28 mouse cellular contexts compared by ENCODE assay signal in the genomic region with DNA sequence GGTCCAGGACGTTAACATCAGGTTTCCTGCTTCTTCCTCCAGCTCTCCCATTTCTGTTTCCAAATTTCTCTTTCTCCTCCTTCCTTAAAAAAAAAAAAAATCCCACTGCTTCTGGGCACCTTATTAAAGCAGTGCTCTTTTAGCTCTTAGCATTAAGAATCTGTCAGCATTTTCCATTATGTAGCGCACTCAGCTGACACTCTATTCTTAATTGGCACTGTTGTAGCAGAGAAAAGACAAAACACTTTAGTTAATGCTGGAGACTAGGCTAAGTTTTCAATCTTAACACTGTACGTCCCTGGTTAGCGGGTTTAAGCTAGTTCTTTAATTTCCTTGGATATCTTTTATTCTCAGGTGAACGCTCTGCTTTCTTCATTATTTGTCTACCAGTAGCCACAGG.
"Had no signal": no experiment of that assay in that cellular context is flagged by ENCODE, and none has a peak within 500 bp of the region (broad histone marks: within the 10 kb centered on the region; RNA-seq: fewer than 3 reads in every experiment).

No protein-coding gene starts in this region.

- H3K4me3 ChIP-seq: heart, embryonic 10.5 days; heart, embryonic 12.5 days; hindbrain, embryonic 10.5 days; hindbrain, embryonic 12.5 days; intestine, embryonic 15.5 days; layer of hippocampus, adult 2 months; left cerebral cortex, adult 2 months; limb, embryonic 10.5 days; limb, embryonic 12.5 days; liver, embryonic 13.5 days; liver, embryonic 15.5 days had no signal

- H3K9me3 ChIP-seq: heart, embryonic 10.5 days; heart, embryonic 12.5 days; hindbrain, embryonic 10.5 days; hindbrain, embryonic 12.5 days; intestine, embryonic 15.5 days; limb, embryonic 10.5 days; limb, embryonic 12.5 days; liver, embryonic 15.5 days had no signal

- H3K27ac ChIP-seq: heart, embryonic 10.5 days; hindbrain, embryonic 10.5 days; hindbrain, embryonic 12.5 days; hindbrain, embryonic 14.5 days; intestine, embryonic 15.5 days; layer of hippocampus, adult 2 months; left cerebral cortex, adult 2 months; limb, embryonic 10.5 days; limb, embryonic 12.5 days; liver, embryonic 13.5 days; liver, embryonic 15.5 days had no signal

- DNase-seq: gastrocnemius, postnatal 10 days; gastrocnemius, postnatal 25 days; heart, adult 18-20 months; heart, postnatal 10 days; heart, postnatal 4 days; kidney, adult 18-20 months; kidney, adult 8-10 months; kidney, postnatal 10 days; kidney, postnatal 25 days; kidney, postnatal 4 days; liver; liver, embryonic 13.5 days; liver, postnatal 0 days had no signal

- H3K27me3 ChIP-seq: heart, embryonic 12.5 days; hindbrain, embryonic 12.5 days; intestine, embryonic 15.5 days; limb, embryonic 12.5 days; liver, embryonic 13.5 days; liver, embryonic 15.5 days had no signal

- ATAC-seq: hindbrain, embryonic 16.5 days; inflammation-experienced regulatory T-cells, adult 6 months; intestine, embryonic 15.5 days; intestine, postnatal 0 days; liver, postnatal 0 days had no signal

- H3K36me3 ChIP-seq: heart, embryonic 10.5 days; heart, embryonic 12.5 days; hindbrain, embryonic 10.5 days; hindbrain, embryonic 12.5 days; intestine, embryonic 15.5 days; limb, embryonic 10.5 days; limb, embryonic 12.5 days; liver, embryonic 13.5 days; liver, embryonic 15.5 days had no signal

- H3K4me1 ChIP-seq: heart, embryonic 10.5 days; heart, embryonic 12.5 days; hindbrain, embryonic 10.5 days; hindbrain, embryonic 12.5 days; intestine, embryonic 15.5 days; limb, embryonic 10.5 days; limb, embryonic 12.5 days; liver, embryonic 13.5 days; liver, embryonic 15.5 days had no signal

- H3K9ac ChIP-seq: heart, embryonic 12.5 days; hindbrain, embryonic 12.5 days; hindbrain, embryonic 14.5 days; intestine, embryonic 15.5 days; limb, embryonic 12.5 days; liver, embryonic 13.5 days; liver, embryonic 15.5 days; liver, postnatal 0 days had no signal

- H3K4me2 ChIP-seq: heart, embryonic 12.5 days; hindbrain, embryonic 12.5 days; hindbrain, embryonic 14.5 days; intestine, embryonic 15.5 days; limb, embryonic 12.5 days; liver, embryonic 11.5 days; liver, embryonic 13.5 days; liver, embryonic 15.5 days had no signal
